Mouse (Mus musculus): ENCODE measurements around the gene Prr23a1. TPM values are rescaled to one million over a fixed set of nuclear protein-coding genes. Genes with fewer than 3 reads are reported as not detected.

The Prr23a1 gene
- polyA plus RNA-seq, 1 experiment = not detected

DNA sequence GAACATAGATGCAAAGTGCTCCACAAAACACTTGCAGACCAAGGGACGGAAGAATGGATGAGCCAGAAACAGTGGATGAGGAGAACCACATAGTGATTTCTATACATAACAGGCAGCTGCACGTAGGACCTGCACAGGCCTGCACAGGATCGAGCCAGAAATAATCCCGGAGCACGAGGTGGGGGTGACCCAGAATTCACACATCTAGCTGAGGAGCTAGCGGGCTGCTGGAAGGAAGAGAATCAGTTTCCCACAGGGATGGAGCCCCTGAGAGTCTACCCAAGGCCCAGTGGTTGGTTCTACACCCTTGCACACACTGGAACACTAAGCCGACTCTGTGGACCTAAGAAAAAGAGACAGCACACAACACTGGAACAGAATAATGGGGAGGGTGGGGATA, 18.5 kb upstream of the Prr23a1 start:
- DNase-seq (ENCODE audit: low read depth) = no peak
- TF ChIP-seq POLR2A (IDR thresholded peaks at IDR 0.05; ENCODE audit: borderline replicate concordance, extremely low read depth, insufficient read depth, insufficient read length, poor library complexity, severe bottlenecking) = no peak
- no peak for TF ChIP-seq CTCF (IDR thresholded peaks at IDR 0.05; ENCODE audit: borderline replicate concordance, extremely low read depth, insufficient read depth, insufficient read length)

DNA sequence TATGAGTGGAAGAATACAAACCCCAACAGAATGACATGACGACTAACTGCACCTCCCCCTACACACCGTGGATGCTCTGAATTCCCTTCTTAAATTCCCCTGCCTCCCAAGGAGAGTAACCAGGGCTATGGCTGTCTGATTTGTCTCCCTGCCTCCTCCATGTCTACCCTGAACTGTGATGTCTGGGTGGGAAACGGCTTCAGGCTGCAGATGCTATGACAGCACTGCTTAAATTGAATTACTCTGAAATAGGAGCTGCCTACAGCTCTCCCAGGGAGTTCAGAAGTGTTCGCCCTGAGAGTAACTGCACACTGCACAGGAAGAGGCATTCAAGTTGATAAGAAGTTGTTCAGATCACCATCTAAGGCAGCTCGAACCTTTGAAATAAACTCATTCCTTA, 12.8 kb upstream of the Prr23a1 start:
- TF ChIP-seq POLR2A (IDR thresholded peaks at IDR 0.05; ENCODE audit: borderline replicate concordance, extremely low read depth, insufficient read depth, insufficient read length, poor library complexity, severe bottlenecking) (no peak), CTCF (IDR thresholded peaks at IDR 0.05; ENCODE audit: borderline replicate concordance, extremely low read depth, insufficient read depth, insufficient read length) (no peak)
- no peak for DNase-seq (ENCODE audit: low read depth)

DNA sequence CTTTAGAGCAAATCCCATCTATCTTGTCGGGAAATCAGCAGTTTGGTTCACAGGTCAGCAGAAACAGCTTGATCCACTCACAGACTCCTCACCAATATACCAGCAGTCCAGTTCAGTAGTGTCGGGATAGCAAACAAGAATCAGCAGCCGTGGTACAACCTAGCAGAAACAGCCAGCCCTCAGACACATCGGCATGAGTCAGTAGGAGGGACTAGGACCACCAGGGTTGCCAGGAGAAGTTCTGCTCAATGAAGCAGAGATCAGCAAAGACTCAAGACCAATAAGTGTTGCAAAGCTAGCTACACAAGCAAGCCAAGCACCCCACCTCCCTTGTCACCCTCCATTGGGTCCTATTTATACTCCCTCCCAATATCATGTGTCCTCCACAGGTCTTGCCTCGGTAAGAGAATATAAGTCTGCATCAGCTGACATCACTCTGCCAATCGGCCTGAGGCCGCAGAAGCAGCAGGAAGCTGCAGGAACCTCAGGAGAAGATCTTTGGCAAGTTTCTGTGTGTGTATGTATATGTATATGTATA, 4.7 kb upstream of the Prr23a1 start:
- TF ChIP-seq POLR2A (IDR thresholded peaks at IDR 0.05; ENCODE audit: borderline replicate concordance, extremely low read depth, insufficient read depth, insufficient read length, poor library complexity, severe bottlenecking) = no peak
- TF ChIP-seq CTCF (IDR thresholded peaks at IDR 0.05; ENCODE audit: borderline replicate concordance, extremely low read depth, insufficient read depth, insufficient read length) = no peak
- no peak for DNase-seq (ENCODE audit: low read depth)

DNA sequence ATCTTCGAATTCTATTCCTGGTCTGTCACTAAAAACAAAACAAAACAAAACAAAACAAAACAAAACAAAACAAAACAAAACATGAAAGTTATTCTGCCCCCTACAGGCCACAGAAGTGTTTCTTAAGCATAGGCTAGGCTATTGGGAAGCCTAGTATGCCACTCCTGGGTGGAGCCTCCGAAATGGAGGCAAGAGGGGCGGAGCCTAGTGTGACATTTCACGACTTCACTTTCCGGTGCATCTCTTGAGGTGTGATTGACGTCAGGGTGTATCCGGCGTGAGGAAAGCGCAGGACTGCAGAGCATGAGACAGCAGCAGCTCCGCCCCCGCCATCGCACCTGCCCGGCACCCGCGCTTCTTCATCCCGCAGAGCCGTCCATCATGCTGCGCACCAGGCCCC, 13.9 kb downstream of the Prr23a1 start, which contains the start of gene Prr23a2:
Prr23a2 (plus strand) TSS at position 285 of the 400 bp plus-strand sequence.
- TF ChIP-seq POLR2A (IDR thresholded peaks at IDR 0.05; ENCODE audit: borderline replicate concordance, extremely low read depth, insufficient read depth, insufficient read length, poor library complexity, severe bottlenecking) (no peak), CTCF (IDR thresholded peaks at IDR 0.05; ENCODE audit: borderline replicate concordance, extremely low read depth, insufficient read depth, insufficient read length) (no peak)
- DNase-seq (ENCODE audit: low read depth) = no peak

DNA sequence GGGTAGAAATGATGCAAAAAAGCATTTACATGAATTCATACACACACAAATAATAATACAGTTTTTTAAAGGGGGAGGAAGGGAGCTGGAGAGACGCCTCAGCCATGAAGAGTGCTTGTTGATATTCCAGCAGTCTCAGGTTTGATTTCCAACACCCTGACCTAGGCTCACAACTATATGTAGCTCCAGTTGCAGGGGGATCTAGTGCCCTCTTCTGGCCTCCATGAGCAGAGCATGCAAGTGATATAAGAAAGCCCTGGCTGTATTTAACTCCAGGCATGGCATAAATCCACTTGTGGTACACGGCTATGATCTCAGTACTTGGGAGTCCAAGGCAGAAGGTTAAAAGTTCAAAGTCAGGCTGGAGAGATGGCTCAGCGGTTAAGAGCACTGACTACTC, 21.2 kb downstream of the Prr23a1 start:
- peak; percentile 20; the same call in 1 of the 2 replicates for TF ChIP-seq CTCF (IDR thresholded peaks at IDR 0.05; ENCODE audit: borderline replicate concordance, extremely low read depth, insufficient read depth, insufficient read length)
- TF ChIP-seq POLR2A (IDR thresholded peaks at IDR 0.05; ENCODE audit: borderline replicate concordance, extremely low read depth, insufficient read depth, insufficient read length, poor library complexity, severe bottlenecking) = no peak
- peak; percentile 13 for DNase-seq (ENCODE audit: low read depth)

DNA sequence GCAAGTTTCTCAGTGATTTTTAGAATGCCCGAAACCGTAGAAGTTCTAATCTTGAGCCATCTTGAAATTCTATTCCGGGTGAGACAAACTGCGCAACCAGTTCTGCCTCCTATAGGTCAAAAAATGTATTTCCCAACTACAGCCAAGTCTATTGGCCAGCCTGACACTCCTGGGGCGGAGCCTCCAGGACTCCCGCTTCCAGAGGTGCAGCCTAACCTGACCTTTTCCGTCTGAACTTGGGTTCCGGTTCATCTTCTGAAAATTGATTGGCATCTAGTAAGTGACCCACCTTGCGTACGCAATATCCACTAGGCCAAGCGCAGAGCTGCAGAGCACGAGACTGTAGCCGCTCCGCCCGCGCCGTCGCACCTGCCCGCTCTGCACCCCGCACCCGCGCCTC, 22.3 kb downstream of the Prr23a1 start, which contains the start of gene Prr23a3:
Prr23a3 (plus strand) TSS at position 197 of the 400 bp plus-strand sequence.
- TF ChIP-seq CTCF (IDR thresholded peaks at IDR 0.05; ENCODE audit: borderline replicate concordance, extremely low read depth, insufficient read depth, insufficient read length) = no peak
- no peak for TF ChIP-seq POLR2A (IDR thresholded peaks at IDR 0.05; ENCODE audit: borderline replicate concordance, extremely low read depth, insufficient read depth, insufficient read length, poor library complexity, severe bottlenecking)
- no peak for DNase-seq (ENCODE audit: low read depth)

Other genes starting within 250 kb of the Prr23a1 start
- 33.9 and 42.3 TPM in 2 replicates for gene Mrps22, start 240.8 kb upstream of the Prr23a1 start, polyA plus RNA-seq (2012; rRNA removed)
- not detected in 2 replicates for gene Prr23a2, start 14.0 kb downstream of the Prr23a1 start, polyA plus RNA-seq (2012; rRNA removed)
- not detected in 2 replicates for gene Prr23a3, start 22.3 kb downstream of the Prr23a1 start, polyA plus RNA-seq (2012; rRNA removed)
- not detected in 2 replicates for gene 7420426K07Rik, start 60.6 kb downstream of the Prr23a1 start, polyA plus RNA-seq (2012; rRNA removed)
- 0.24 and 0.74 TPM in 2 replicates for gene Foxl2, start 112.8 kb downstream of the Prr23a1 start, polyA plus RNA-seq (2012; rRNA removed)
- gene Faim, start 143.9 kb downstream of the Prr23a1 start, polyA plus RNA-seq (2012; rRNA removed) = 21.9 and 35.6 TPM in 2 replicates
- 0.04 and 0.08 TPM in 2 replicates for gene Gm1123, start 193.2 kb downstream of the Prr23a1 start, polyA plus RNA-seq (2012; rRNA removed)

Data from brain, embryonic 14.5 days (tissue).